Mouse (Mus musculus) megakaryocyte, embryonic 14.5 days (primary cell): ENCODE results near the gene Dact1. TPM values are rescaled to one million over a fixed set of nuclear protein-coding genes. Genes with fewer than 3 reads are reported as not detected.
A peak's percentile ranks its signal among the peaks of the same experiment; 100 is the strongest.

Experiments
- H3K27me3 ChIP-seq: replicated peaks from 2 replicates; pipeline ENCODE3; 2012; ENCODE audit warnings: inconsistent platforms
- H3K36me3 ChIP-seq: replicated peaks from 2 replicates; pipeline ENCODE3; 2012; ENCODE audit warnings: low read length, inconsistent platforms, mixed read lengths
- H3K4me1 ChIP-seq: 2 replicates; pipeline ENCODE4 v1.6.1; 2012; ENCODE audit warnings: inconsistent platforms
- H3K4me3 ChIP-seq: replicated peaks from 2 replicates; pipeline ENCODE3; 2012; ENCODE audit warnings: moderate library complexity, mild to moderate bottlenecking, inconsistent platforms
- H3K9me3 ChIP-seq: 2 replicates; pipeline ENCODE4 v1.6.1; 2012; ENCODE audit warnings: inconsistent platforms
- FLI1 ChIP-seq: IDR thresholded peaks from 2 replicates; pipeline ENCODE4 v1.6.1; 2012; ENCODE audit warnings: low read length, inconsistent platforms, mixed read lengths
- GATA1 ChIP-seq: IDR thresholded peaks from 3 replicates; pipeline ENCODE4 v1.6.1; 2012; ENCODE audit warnings: mixed read lengths, low read length, inconsistent platforms, borderline replicate concordance
- polyA plus RNA-seq: library from polyadenylated mRNA; stranded (reverse); fragments of >175 nt; gene quantifications from 2 replicates; pipeline ENCODE4 v1.2.3, GENCODE M21; 2012; ENCODE audit warnings: low replicate concordance; ENCODE audit not compliant: insufficient read depth

Dact1 gene
- 0.11 TPM in 1 of 2 replicates, not detected in the other for polyA plus RNA-seq

DNA sequence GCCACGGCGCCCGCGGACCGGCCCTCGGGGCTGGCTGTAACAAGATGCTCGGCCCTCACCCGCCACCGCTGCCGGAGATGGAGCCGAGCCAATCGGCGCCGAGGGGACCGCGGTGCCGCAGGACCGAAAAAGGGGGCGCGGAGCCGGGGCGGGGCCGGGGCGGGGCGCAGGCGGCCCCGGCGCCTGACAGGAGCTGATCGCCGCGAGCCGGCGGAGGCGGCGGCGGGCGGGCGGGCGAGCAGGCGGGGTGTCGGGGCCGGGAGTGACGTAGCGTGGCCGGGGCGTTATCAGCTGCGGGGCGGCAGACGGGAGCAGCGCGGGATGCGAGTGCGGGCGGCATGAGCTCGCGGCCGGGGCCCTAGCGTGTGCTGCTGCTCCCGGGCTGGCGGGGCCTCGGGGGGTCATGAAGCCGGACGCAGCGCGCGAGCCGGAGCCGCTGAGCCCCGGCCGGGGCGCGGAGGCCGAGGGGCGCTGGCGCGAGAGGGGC is at the start of gene Dact1:
TSS of gene Dact1 (plus strand) at position 304 of the 487 bp plus-strand sequence.
- H3K4me1 ChIP-seq = peaks cover 18% of the 10 kb centered on the region
- H3K4me3 ChIP-seq = peak within 1 kb of the TSS; percentile 91
- no peaks in the 10 kb centered on the region for H3K36me3 ChIP-seq
- no peaks in the 10 kb centered on the region for H3K9me3 ChIP-seq
- TF ChIP-seq FLI1 = no peak
- no peak for TF ChIP-seq GATA1
- H3K27me3 ChIP-seq = peaks cover 72% of the 10 kb centered on the region

DNA sequence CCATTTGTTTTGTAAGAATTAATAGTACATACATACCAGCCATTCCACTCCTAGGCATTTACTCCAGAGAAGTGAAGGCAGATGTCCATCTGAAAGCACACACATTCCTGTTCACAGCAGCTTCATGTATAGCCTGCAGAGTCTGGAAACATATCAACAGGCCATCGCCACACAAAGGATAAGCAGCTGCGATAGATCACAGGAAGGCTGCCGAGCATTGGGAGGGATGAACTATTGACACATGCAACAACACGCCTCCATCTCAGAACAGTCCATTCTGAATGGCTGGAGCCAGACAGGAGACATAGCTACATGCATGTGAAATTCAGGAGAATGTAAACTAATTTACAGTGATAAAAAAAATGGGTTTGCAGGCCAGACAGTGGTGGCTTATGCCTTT is 45.5 kb upstream of the Dact1 start:
- Histone ChIP-seq H3K36me3 (no peaks in the 10 kb centered on the region), H3K4me3 (no peak overlapping the region), H3K4me1 (no peaks in the 10 kb centered on the region), H3K9me3 (peaks cover 19% of the 10 kb centered on the region), H3K27me3 (no peaks in the 10 kb centered on the region)
- TF ChIP-seq GATA1 (no peak), FLI1 (no peak)

DNA sequence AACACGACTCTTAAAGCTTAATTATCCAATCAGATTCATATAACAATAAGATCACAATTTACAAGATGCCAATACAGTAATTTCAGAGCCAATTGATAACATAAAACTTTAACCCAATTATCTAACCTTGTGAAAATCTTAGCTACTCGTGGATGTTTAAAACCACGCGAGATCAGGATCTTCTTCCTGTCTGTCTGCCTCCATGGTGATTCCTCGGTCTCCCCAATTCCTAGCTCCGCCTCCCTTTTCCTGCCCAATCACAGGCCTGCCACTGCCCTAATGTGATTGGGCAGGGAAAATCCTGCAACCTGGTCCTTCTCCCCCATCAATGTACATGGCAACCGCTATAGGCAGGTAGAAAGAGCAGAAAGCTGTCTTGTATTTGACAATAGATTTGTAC is 40.3 kb upstream of the Dact1 start:
- H3K27me3 ChIP-seq = no peaks in the 10 kb centered on the region
- TF ChIP-seq FLI1 (no peak), GATA1 (no peak)
- no peaks in the 10 kb centered on the region for H3K4me1 ChIP-seq
- no peaks in the 10 kb centered on the region for H3K36me3 ChIP-seq
- H3K9me3 ChIP-seq = peaks cover 19% of the 10 kb centered on the region
- no peak overlapping the region for H3K4me3 ChIP-seq

DNA sequence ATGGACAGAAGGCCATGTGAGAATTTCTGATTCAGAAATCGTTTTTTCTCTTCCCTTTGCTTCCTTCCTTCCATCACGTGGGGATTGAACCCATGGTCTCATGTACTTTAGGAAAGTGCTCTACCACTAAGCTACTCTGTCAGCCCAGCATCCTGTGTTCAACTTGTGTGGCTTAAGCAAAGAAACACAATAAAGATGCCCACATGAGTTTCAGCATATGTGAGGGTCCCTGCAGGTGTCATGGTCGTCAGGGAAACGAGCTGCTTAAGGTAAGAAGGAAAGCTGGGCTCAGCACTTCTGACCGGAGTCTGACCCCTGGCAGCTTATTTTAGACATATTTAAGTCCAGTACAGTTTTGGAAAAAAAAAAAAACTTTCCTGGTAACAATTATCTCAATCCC is 38.6 kb upstream of the Dact1 start:
- H3K27me3 ChIP-seq = no peaks in the 10 kb centered on the region
- H3K4me1 ChIP-seq = no peaks in the 10 kb centered on the region
- no peak overlapping the region for H3K4me3 ChIP-seq
- peaks cover 20% of the 10 kb centered on the region for H3K9me3 ChIP-seq
- TF ChIP-seq GATA1 = no peak
- no peak for TF ChIP-seq FLI1
- H3K36me3 ChIP-seq = no peaks in the 10 kb centered on the region

DNA sequence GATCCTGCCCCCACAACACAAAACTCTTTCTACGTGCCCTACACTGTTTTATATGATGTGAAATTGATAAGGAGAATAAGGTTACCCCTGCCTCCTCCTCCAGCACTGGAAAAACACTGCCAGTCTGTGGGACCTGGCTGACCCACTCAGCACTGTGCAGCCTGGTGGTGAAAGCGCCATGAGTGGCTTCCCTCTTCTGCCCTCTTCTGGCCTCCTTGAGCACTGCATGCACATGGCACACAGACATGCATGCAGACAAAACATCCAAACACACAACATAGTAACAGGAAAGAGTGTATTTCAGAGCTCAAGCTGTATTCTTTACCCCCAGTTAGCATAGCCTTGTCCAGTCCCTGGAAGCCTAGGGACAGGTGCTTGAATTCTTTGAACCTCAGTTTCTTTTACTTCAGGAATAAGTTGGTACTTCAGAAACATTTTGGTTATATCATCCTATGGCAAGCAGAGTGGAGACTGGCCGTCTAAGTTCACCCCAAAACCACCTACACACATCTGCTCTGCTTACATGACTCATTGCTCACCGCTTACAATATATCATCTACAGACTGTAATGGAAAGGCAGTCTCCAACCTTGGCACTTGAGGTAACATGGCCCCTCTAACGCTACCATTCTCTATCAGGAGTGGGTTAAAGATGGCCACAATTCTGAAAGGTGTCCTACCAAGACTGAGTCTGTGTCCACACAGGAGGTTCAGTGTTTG is 35.0 kb upstream of the Dact1 start:
- peaks cover 3% of the 10 kb centered on the region for H3K27me3 ChIP-seq
- H3K4me3 ChIP-seq = no peak overlapping the region
- H3K4me1 ChIP-seq = no peaks in the 10 kb centered on the region
- no peaks in the 10 kb centered on the region for H3K36me3 ChIP-seq
- peaks cover 8% of the 10 kb centered on the region for H3K9me3 ChIP-seq
- no peak for TF ChIP-seq GATA1
- no peak for TF ChIP-seq FLI1

DNA sequence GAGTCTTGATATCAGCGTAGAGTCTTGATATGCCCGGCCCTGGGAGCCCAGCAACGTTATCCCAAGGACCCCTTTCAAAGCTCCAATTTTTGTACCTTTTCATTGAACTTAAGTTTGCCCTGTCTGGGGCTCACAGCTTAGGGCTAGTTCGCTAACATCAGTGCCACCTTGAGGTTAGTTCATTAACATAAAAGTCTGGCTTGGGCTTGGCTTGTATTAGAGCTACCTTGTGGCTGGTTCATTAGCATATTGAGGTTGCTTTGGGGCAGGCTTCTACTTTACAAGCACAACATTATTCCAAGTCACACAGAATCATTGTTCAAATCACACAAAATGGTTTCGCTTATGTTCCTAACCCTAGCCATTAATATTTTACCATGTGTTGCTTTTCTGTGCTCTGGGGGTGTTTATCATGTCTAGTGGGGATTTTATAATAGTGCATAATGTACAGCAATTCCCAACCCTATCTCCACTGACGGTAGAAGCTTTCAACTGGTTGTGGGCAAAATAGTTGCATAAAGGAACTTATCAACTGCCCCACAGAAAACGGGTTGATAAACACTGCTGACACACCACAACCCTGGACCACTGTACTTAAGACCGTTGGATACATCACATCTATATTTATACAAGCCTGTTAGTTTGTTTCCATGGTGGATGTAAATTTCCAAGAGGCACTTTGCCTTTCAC is 33.6 kb upstream of the Dact1 start:
- H3K4me1 ChIP-seq = no peaks in the 10 kb centered on the region
- TF ChIP-seq GATA1 (no peak), FLI1 (no peak)
- no peaks in the 10 kb centered on the region for H3K36me3 ChIP-seq
- H3K27me3 ChIP-seq = peaks cover 3% of the 10 kb centered on the region
- no peak overlapping the region for H3K4me3 ChIP-seq
- peaks cover 8% of the 10 kb centered on the region for H3K9me3 ChIP-seq

DNA sequence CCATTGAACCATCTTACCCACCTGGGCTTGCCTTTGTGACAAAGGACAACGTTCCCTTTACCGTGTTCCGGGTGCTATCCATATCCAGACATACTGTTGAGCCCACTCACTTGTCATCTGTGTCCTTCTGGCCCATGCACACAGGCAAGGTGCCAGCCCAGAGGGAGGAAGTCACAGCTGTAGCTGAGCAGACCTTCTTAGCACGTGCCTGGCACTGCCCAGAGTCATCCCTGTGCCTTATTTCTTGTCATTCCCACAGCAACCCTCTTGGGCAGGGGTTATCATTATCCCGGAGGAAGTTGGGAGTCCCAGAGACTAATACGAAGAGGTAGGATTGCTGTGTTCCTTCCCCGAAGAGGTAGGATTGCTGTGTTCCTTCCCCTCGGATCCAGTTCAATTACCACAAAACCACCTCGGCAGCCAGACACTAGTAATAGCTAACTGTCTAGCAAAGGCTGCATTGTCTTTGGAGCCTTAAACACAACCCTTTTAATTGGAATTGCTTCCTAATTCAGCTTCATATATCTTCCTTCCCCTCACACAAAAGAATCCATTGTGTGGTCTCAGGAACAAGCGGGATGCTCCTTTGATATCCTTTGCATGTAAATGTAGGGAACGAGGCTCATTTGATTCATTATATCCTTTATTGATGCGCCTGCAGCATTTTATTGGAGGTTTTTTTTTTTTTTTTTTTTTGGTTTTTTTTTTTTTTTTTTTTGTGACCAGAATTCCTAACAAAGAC is 30.0 kb upstream of the Dact1 start:
- H3K4me1 ChIP-seq = no peaks in the 10 kb centered on the region
- H3K4me3 ChIP-seq = no peak overlapping the region
- no peaks in the 10 kb centered on the region for H3K36me3 ChIP-seq
- H3K9me3 ChIP-seq = peaks cover 16% of the 10 kb centered on the region
- peaks cover 3% of the 10 kb centered on the region for H3K27me3 ChIP-seq
- TF ChIP-seq FLI1 (no peak), GATA1 (no peak)

DNA sequence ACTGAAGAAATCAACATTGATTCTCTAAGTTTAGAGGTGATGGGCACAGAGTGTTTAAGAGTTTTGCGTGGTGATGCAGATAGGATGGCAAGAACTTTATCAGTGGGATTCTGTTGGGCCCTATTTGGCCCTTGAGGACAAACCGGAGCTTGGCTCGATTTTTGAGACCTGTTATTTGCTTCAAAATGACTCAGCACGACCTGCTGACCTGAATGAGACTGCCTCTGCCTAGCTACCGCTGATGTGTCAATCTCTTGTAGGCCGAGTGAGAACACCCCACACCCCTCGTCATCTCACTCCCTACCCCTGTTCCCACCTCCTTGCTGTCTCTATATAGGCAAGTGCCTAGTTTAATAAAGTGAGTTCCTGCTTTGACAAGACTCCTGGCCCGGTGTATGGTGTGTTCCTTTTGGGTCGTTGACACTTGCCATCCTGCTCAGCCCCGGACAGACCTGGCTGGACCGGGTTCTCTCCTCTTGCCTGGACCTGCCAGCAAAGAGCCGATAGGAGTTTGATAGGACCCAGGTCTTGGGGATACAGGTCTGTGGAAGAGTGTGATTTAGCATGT is 28.4 kb upstream of the Dact1 start:
- peaks cover 3% of the 10 kb centered on the region for H3K27me3 ChIP-seq
- no peaks in the 10 kb centered on the region for H3K4me1 ChIP-seq
- TF ChIP-seq GATA1 (no peak), FLI1 (no peak)
- H3K9me3 ChIP-seq = peaks cover 13% of the 10 kb centered on the region
- H3K4me3 ChIP-seq = no peak overlapping the region
- no peaks in the 10 kb centered on the region for H3K36me3 ChIP-seq

DNA sequence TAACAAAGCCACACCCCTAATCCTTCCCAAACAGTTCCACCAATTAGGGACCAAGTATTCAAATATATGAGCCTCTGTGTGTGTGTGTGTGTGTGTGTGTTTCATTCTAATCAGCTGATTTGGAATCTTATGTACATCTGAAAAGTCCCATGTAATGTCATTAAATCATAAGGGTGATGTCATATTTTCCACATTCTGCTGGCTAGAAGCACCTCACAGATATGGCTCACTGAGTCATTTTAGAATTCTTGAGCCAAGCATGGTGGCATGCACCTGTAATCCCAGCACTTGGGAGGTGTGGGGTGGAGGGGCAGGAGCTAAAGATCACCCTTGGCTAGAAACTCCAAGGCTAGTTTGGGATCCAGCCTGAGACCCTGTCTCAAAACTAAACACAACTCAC is 24.3 kb upstream of the Dact1 start:
- Histone ChIP-seq H3K36me3 (no peaks in the 10 kb centered on the region), H3K27me3 (no peaks in the 10 kb centered on the region)
- TF ChIP-seq FLI1 = no peak
- TF ChIP-seq GATA1 = no peak

More for the DNA sequence above, 24.3 kb upstream of the Dact1 start:
- Histone ChIP-seq H3K4me3 (no peak overlapping the region), H3K4me1 (no peaks in the 10 kb centered on the region), H3K9me3 (peaks cover 15% of the 10 kb centered on the region)
